Mouse (Mus musculus) bone marrow macrophage, adult 2 months (primary cell): ENCODE results near the gene Gm21987.

ENCODE experiments used
- CTCF ChIP-seq: IDR thresholded peaks from 2 replicates; pipeline ENCODE4 v1.5.1; 2012; ENCODE audit warnings: low read depth, mild to moderate bottlenecking, low read length, moderate library complexity
- POLR2A ChIP-seq: IDR thresholded peaks from 2 replicates; pipeline ENCODE4 v1.6.1; 2012; ENCODE audit warnings: mild to moderate bottlenecking, low read depth, low read length, borderline replicate concordance

GRCm38 (mm10) chr16:38352851-38353250 is 6.0 kb downstream of the Gm21987 start:
- no peak for TF ChIP-seq POLR2A
- no peak for TF ChIP-seq CTCF
